Mouse (Mus musculus) limb, embryonic 13.5 days (tissue): ENCODE measurements around the gene Olfr699. TPM values are rescaled to one million over a fixed set of nuclear protein-coding genes. Genes with fewer than 3 reads are reported as not detected.

Experiments used
- polyA plus RNA-seq: library from polyadenylated mRNA; unstranded; fragments of >200 nt; fragmentation: Nextera tagmentation; extraction: Ambion mirVana; gene quantifications from 2 replicates; pipeline ENCODE4 v1.2.1, GENCODE M21; 2015

Gene Olfr699
- polyA plus RNA-seq, 1 experiment from 2014 or later = not detected

Other genes starting within 250 kb of the Olfr699 start
- gene Olfr693, start 112.6 kb downstream of the Olfr699 start, polyA plus RNA-seq = not detected in 2 replicates
- not detected in 2 replicates for gene Olfr694, start 101.4 kb downstream of the Olfr699 start, polyA plus RNA-seq
- gene Olfr695, start 76.8 kb downstream of the Olfr699 start, polyA plus RNA-seq = not detected in 2 replicates
- not detected in 2 replicates for gene Olfr697, start 50.8 kb downstream of the Olfr699 start, polyA plus RNA-seq
- gene Olfr698, start 37.8 kb downstream of the Olfr699 start, polyA plus RNA-seq = not detected in 2 replicates
- gene Olfr700, start 15.6 kb upstream of the Olfr699 start, polyA plus RNA-seq = not detected in 2 replicates
- not detected in 2 replicates for gene Olfr701, start 20.9 kb upstream of the Olfr699 start, polyA plus RNA-seq
- not detected in 2 replicates for gene Olfr702, start 40.7 kb upstream of the Olfr699 start, polyA plus RNA-seq
- not detected in 2 replicates for gene Olfr703, start 50.2 kb upstream of the Olfr699 start, polyA plus RNA-seq
- gene Olfr704, start 70.0 kb upstream of the Olfr699 start, polyA plus RNA-seq = not detected in 2 replicates
- not detected in 2 replicates for gene Olfr705, start 83.7 kb upstream of the Olfr699 start, polyA plus RNA-seq
- not detected in 2 replicates for gene Olfr706, start 95.0 kb upstream of the Olfr699 start, polyA plus RNA-seq
- gene Olfr707, start 108.0 kb upstream of the Olfr699 start, polyA plus RNA-seq = not detected in 2 replicates
- not detected in 2 replicates for gene Olfr1532-ps1, start 114.8 kb upstream of the Olfr699 start, polyA plus RNA-seq
- gene Olfr709-ps1, start 139.0 kb upstream of the Olfr699 start, polyA plus RNA-seq = not detected in 2 replicates
- not detected in 2 replicates for gene Olfr710, start 155.1 kb upstream of the Olfr699 start, polyA plus RNA-seq
- gene Olfr6, start 170.7 kb upstream of the Olfr699 start, polyA plus RNA-seq = not detected in 2 replicates
- not detected in 2 replicates for gene Olfr711, start 182.3 kb upstream of the Olfr699 start, polyA plus RNA-seq
- not detected in 2 replicates for gene Olfr2, start 212.9 kb upstream of the Olfr699 start, polyA plus RNA-seq
- not detected in 2 replicates for gene Olfr713, start 238.0 kb upstream of the Olfr699 start, polyA plus RNA-seq